Mouse (Mus musculus): ENCODE results near the gene Wdfy4. TPM values are rescaled to one million over a fixed set of nuclear protein-coding genes. Genes with fewer than 3 reads are reported as not detected.
A peak's percentile ranks its signal among the peaks of the same experiment; 100 is the strongest.

The Wdfy4 gene
- polyA plus RNA-seq (2016; fragmentation: Nextera tagmentation; extraction: Ambion mirVana): 0.16 and 0.43 TPM in 2 replicates

DNA sequence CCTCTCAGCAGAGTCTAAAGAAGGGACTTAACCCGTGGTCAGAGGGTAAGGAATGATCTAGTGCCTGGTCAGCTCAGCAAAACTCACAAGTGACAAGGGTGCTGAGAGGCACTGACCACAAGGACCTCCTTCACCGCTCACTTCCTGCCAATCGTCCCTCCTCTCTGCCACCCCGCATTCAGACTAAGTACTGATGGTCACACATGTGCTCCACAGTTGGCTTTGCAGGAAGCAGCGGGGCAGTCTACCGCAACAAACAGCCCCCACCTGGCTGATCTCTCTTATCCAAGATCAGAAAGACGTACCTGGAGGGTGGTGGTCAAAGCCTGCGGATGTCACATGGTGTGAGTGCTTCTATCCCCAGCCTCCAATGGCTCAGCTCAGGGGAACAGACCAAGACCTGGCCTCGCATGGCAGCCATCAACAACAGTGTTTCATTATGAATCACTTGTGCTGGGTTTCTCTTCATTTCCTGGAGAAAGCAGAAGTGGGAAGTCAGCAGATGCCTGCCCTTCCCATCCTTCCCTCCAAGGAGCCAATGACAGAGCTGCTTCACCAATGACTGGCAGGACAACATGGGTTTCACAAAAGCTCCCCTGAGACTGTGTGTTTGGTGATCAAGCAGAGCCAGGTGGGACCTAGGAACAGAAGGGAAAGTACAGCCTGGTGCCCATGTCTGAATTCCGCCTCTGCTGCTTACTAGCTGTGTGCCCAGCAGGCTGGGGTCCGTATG, at the start of gene Wdfy4:
Gene Wdfy4 (minus strand): TSS at position 441 of the 733 bp plus-strand sequence.
- Histone ChIP-seq H3K9me3 (no peaks in the 10 kb centered on the region), H3K4me3 (no peak within 1 kb of the TSS), H3K4me1 (replicated peaks) (0 out of 2 replicates have a peak, but pooled peaks cover 7% of the 10 kb centered on the region), H3K36me3 (no peaks in the 10 kb centered on the region), H3K27me3 (ENCODE audit: insufficient read depth, poor library complexity, severe bottlenecking) (no peaks in the 10 kb centered on the region), H3K27ac (no peak within 1 kb of the TSS)
- no peak for DNase-seq (ENCODE audit: low spot score)
- WGBS: 90% methylated on average over 11 of the region's 11 CpGs

DNA sequence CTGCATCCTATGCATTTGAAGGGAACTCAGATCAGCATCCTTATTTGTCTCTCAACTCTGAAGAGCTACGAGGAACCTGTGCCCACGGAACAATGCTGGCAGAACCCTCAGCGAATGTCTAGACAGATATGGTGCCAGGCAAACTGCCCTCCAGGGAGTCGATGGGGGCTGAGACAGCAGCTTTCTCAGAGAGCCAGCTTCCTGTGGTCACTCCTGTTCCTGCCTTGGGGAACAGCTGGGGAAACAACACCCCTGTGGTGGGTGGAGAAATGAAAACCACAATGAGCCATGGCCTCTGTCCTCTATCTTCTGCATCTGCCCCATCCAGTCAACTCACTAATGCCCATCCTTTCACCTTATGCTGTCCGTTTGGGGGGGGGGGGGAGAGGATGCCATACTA, 46.7 kb upstream of the Wdfy4 start:
- H3K9me3 ChIP-seq: no peaks in the 10 kb centered on the region
- H3K4me3 ChIP-seq: no peak overlapping the region
- no peaks in the 10 kb centered on the region for H3K27me3 ChIP-seq (ENCODE audit: insufficient read depth, poor library complexity, severe bottlenecking)
- WGBS: 80% methylated on average over 5 of the region's 5 CpGs
- H3K36me3 ChIP-seq: no peaks in the 10 kb centered on the region
- 0 out of 2 replicates have a peak, but pooled peaks cover 4% of the 10 kb centered on the region for H3K4me1 ChIP-seq (replicated peaks)
- no peak overlapping the region for H3K27ac ChIP-seq
- DNase-seq (ENCODE audit: low spot score): no peak

DNA sequence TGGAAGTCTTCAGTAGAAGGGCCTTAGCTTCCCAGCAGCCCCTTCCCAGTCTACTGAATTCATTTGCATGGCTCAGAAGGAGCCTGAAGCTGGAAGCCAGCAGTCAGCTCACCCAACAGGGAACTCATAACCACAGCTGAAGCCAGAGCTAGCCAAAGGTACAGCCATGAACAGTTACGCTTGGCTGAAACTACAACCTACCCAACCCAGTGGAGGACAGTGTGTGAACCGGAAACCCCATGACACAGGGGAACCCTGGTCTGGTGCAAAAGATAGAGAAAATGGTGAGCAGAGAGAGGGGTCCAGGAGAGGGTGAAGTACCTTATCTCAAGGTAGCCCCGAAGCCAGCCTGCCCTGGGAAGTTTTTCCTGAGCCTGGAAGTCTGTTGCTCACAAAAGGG, 46.0 kb upstream of the Wdfy4 start:
- 87% methylated on average over 3 of the region's 3 CpGs for WGBS
- no peak for DNase-seq (ENCODE audit: low spot score)
- Histone ChIP-seq H3K4me1 (replicated peaks) (0 out of 2 replicates have a peak, but pooled peaks cover 4% of the 10 kb centered on the region), H3K9me3 (no peaks in the 10 kb centered on the region), H3K27me3 (ENCODE audit: insufficient read depth, poor library complexity, severe bottlenecking) (no peaks in the 10 kb centered on the region), H3K36me3 (no peaks in the 10 kb centered on the region), H3K4me3 (no peak overlapping the region), H3K27ac (no peak overlapping the region)

DNA sequence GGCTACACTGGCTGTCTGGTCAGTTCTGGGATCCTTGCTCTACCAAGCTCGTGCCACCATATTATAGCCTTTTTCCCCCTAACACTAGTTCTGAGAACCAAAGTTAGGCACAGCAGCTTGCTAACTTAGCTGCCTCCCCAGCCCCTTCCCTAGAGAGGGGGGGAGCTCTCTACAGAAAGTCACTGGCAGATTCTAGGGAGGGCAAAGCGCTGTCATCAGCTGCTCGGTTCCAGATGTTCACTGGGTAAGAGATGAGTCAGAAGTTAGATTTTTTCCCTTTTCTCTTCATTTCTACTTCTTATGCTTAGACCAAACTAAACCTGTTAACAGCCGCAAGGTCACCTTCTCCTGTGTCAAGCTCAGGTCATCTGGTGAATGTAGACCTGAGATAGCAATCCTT, 45.4 kb upstream of the Wdfy4 start:
- Histone ChIP-seq H3K27me3 (ENCODE audit: insufficient read depth, poor library complexity, severe bottlenecking) (no peaks in the 10 kb centered on the region), H3K27ac (no peak overlapping the region), H3K9me3 (no peaks in the 10 kb centered on the region), H3K4me3 (no peak overlapping the region), H3K4me1 (replicated peaks) (no peaks in the 10 kb centered on the region), H3K36me3 (no peaks in the 10 kb centered on the region)
- WGBS: 88% methylated on average over 4 of the region's 4 CpGs
- no peak for DNase-seq (ENCODE audit: low spot score)

DNA sequence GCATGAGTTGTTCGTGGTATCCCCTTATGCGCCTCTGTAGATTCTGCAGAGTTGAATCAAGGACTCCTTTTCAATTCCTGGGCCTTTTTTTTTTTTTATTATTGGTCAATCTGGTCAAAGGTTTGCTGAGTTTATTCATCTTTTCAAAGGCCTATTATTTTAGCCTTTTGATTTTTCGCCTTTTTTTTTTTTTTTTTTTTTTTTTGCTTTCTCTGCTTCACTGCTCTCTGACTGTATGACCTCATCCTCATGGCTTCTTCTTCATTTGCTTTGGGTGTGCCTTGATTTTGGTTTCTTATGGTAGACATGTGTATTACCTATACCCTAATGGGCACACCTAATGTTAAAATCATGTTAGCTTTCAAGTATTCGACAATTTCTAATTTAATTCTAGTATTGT, 39.9 kb upstream of the Wdfy4 start:
- Histone ChIP-seq H3K4me3 (no peak overlapping the region), H3K27ac (no peak overlapping the region), H3K36me3 (no peaks in the 10 kb centered on the region), H3K9me3 (no peaks in the 10 kb centered on the region), H3K4me1 (replicated peaks) (no peaks in the 10 kb centered on the region), H3K27me3 (ENCODE audit: insufficient read depth, poor library complexity, severe bottlenecking) (no peaks in the 10 kb centered on the region)
- DNase-seq (ENCODE audit: low spot score): no peak
- WGBS: 87% methylated on average over 4 of the region's 4 CpGs

DNA sequence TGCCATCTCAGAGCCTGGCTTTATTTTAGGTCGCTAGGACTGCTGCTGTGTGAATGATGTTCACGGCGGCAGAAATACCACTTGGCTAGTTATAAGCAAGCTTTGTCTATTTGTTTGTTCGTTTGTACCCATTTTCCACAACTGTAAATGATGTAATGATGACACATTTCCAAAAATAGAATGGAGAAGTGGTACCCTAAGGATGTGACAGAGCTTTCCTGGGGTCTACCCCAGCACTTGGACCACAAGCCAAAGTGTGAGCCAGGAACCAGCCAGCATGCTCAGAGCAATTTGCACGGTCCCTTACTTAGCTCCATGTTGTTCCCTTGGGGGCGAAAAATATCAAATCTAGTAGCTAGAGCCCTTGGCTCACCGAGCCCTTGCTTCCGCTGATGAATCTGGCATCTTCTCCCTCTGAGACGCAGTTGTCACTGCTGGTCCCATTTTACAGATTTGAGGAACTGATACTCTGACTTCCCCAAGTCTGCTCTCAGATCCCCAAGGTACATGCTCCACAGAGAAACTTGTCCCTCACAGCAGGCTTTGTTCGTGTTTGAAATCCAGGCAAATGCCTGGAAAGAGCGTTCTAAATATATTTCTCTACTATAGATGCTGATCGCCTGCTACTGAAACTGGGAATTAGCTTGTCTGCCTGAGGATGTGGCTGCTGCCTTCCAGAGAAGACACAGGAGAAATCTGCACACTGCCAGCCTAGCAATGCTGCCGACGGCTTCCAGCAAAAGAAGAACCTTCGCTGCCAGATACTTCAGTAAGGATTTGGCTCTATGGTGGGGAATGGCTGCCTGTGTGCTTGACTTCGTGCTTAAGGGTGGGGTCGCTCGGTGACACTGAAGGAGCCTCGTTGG, 31.3 kb upstream of the Wdfy4 start:
- no peak overlapping the region for H3K27ac ChIP-seq
- H3K27me3 ChIP-seq (ENCODE audit: insufficient read depth, poor library complexity, severe bottlenecking): peaks cover 28% of the 10 kb centered on the region
- no peaks in the 10 kb centered on the region for H3K36me3 ChIP-seq
- no peak overlapping the region for H3K4me3 ChIP-seq
- H3K9me3 ChIP-seq: no peaks in the 10 kb centered on the region
- 85% methylated on average over 19 of the region's 19 CpGs for WGBS
- H3K4me1 ChIP-seq (replicated peaks): peaks cover 8% of the 10 kb centered on the region
- no peak for DNase-seq (ENCODE audit: low spot score)

DNA sequence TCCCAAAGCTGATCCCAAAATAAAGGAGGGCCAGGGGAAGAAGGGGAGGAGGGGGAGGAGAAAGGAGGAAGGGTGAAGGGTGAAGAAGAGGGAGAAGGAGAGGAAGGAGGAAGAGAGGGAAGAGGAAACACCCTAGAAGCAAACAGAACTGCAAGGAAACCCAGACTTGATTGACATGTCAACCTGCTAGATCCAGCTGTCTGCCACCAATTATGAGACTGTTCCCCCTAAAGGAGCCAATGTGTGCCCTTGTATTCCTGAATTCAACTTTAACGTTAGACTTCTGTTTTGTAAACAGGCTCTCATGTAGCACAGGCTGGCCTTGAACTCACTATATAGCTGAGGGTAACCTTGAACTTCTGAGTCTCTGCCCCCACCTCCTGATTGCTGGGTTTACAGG, 29.9 kb upstream of the Wdfy4 start:
- Histone ChIP-seq H3K4me3 (no peak overlapping the region), H3K27me3 (ENCODE audit: insufficient read depth, poor library complexity, severe bottlenecking) (peaks cover 28% of the 10 kb centered on the region), H3K36me3 (no peaks in the 10 kb centered on the region), H3K4me1 (replicated peaks) (peaks cover 8% of the 10 kb centered on the region), H3K9me3 (no peaks in the 10 kb centered on the region), H3K27ac (no peak overlapping the region)
- WGBS: 72% methylated on average over 1 of the region's 1 CpGs
- no peak for DNase-seq (ENCODE audit: low spot score)

DNA sequence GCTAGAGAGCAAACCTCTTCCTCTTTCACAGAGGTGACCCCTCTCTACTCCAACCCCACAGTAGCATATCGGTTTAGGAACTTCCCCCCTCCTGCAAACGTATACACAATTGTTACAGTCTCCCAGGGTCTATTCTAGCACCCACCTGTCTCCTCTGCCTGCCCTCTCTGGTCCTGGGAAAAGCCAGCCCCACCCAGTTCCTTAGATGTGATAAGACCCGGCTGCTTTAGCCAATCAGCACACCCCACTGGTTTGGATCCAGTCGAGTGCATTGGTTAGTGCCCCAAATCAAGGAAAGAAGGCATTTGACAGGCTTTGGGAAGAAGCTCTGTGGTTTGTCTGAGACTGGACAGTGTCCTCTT, 29.4 kb upstream of the Wdfy4 start:
- Histone ChIP-seq H3K36me3 (no peaks in the 10 kb centered on the region), H3K9me3 (no peaks in the 10 kb centered on the region), H3K4me1 (replicated peaks) (peaks cover 8% of the 10 kb centered on the region), H3K27me3 (ENCODE audit: insufficient read depth, poor library complexity, severe bottlenecking) (peaks cover 28% of the 10 kb centered on the region), H3K27ac (no peak overlapping the region), H3K4me3 (no peak overlapping the region)
- no peak for DNase-seq (ENCODE audit: low spot score)
- 24% methylated on average over 4 of the region's 4 CpGs for WGBS

DNA sequence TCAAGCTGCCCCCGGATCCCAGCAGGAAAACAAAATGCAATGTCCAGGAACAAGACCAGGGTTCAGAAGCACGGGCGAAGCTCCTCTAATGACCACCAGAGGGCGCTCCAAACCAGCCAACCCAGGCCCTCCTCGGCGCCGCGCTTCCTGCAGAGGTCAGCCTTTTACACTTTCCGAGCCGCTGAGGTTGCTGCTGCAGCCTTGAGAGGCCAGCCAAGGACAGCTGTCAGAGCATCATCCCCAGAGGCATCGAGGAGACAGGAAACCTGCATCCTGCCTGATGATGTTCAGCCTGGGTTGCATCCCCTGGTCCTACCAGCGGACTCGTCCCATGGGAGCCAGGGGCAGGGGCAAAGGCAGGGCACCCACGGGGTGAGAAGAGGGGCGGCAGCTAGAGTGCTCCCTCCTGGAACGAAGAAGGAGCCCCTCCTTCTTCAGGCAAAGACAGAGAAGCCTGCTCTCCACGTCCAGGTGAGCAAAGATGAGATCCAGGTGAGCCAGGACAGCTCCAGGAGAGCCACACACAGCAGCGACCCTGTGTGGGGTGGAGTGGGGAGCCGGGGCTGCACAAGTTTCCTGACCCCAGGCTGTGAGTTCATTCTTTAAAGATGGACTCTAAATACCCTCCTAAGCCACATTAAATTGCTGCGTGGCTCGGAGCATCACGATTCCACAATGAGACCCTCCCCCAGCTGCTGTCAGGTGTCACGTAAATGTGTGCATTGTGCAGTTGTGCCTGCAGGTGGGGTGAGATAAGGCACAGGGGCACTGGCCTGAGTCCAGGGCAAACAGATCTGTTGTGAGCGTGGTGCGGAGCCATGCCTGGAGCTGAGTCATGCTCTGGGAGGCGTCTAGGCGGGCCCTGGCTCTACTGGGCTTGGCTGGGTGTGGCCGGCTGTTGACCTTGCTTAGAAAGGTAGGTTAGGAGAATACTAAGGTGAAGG, 28.8 kb upstream of the Wdfy4 start, which contains the start of gene Arhgap22:
Gene Arhgap22 (plus strand): TSS at position 204 of the 944 bp plus-strand sequence.
- H3K9me3 ChIP-seq: no peaks in the 10 kb centered on the region
- H3K4me3 ChIP-seq: peak within 1 kb of the TSS; percentile 29; the same call in 1 of the 2 replicates
- no peaks in the 10 kb centered on the region for H3K36me3 ChIP-seq
- 20% methylated on average over 28 of the region's 28 CpGs for WGBS
- peaks cover 8% of the 10 kb centered on the region for H3K4me1 ChIP-seq (replicated peaks)
- H3K27me3 ChIP-seq (ENCODE audit: insufficient read depth, poor library complexity, severe bottlenecking): peaks cover 28% of the 10 kb centered on the region
- DNase-seq (ENCODE audit: low spot score): peak; percentile 85
- H3K27ac ChIP-seq: no peak within 1 kb of the TSS

DNA sequence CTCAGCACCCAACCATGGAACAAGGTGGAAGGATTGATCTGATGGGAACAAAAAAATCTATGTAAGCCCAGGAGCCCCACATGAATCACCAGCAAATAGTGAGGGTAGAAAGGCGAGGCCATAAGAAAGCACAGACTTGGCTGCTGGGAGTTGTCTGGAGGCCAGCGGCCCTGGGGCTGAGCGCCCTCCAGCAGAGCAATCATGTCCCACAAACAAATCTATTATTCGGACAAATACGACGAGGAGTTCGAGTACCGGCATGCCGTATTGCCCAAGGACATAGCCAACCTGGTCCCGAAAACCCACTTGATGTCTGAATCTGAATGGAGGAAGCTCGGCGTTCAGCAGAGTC, 27.6 kb upstream of the Wdfy4 start:
- Histone ChIP-seq H3K36me3 (no peaks in the 10 kb centered on the region), H3K9me3 (no peaks in the 10 kb centered on the region), H3K27me3 (ENCODE audit: insufficient read depth, poor library complexity, severe bottlenecking) (peaks cover 28% of the 10 kb centered on the region), H3K27ac (no peak overlapping the region), H3K4me1 (replicated peaks) (peaks cover 8% of the 10 kb centered on the region), H3K4me3 (no peak overlapping the region)
- no peak for DNase-seq (ENCODE audit: low spot score)
- 87% methylated on average over 12 of the region's 12 CpGs for WGBS

DNA sequence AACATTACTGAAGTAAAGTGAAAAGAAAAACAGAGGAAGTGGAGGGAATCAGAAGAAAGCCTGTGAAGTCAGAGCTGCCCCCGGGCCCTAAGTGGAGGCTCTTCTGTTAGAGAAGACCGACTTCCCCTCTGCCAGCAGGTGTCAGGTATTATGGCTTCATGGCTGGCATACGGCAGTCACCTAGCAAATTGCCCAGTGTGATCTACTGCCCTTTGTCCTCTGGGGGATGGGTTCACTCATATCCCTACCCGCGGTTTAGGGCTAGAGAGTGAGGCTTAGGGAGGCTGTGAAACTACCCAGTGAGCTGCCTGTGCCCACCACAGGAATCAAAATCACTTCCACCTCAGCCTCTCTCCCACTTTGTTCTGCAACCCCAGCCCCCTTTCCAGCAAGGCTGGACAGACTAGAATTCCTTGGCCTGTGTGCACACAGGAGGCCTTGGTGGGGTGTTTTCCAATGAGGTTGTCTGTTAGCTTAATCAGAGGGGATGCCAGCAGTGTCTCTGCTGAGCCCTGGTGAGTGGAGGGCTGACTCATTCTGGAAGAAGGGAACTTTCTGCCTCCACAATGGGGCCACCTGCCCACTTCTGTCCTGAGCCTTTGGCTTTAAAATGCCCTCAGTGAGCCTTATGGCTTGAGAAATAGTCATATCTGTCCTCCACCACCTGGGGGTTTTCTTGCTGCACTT, 27.1 kb upstream of the Wdfy4 start:
- Histone ChIP-seq H3K4me1 (replicated peaks) (peaks cover 8% of the 10 kb centered on the region), H3K9me3 (no peaks in the 10 kb centered on the region), H3K27ac (no peak overlapping the region), H3K4me3 (no peak overlapping the region), H3K27me3 (ENCODE audit: insufficient read depth, poor library complexity, severe bottlenecking) (peaks cover 28% of the 10 kb centered on the region), H3K36me3 (no peaks in the 10 kb centered on the region)
- no peak for DNase-seq (ENCODE audit: low spot score)
- 69% methylated on average over 5 of the region's 5 CpGs for WGBS

DNA sequence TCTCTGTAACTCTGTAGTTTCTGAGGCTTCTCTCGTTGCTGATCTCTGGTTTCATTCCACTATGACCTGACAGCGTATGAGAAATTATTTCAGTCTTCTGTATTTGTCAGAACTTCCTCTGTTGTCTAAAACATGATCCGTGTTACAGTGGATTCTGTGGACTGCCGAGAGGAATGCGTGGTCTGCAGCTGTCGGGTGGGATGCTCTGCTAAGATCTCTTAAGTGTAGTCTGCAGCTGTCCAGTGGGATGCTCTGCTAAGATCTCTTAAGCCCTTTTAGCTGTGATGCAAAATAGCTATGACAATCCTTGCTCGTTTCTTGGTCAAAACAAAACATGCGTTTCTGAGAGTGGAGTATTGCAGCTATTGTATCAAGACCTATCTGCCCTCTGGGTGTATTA, 25.5 kb upstream of the Wdfy4 start:
- 82% methylated on average over 8 of the region's 8 CpGs for WGBS
- no peak for DNase-seq (ENCODE audit: low spot score)
- Histone ChIP-seq H3K36me3 (no peaks in the 10 kb centered on the region), H3K9me3 (no peaks in the 10 kb centered on the region), H3K4me3 (no peak overlapping the region), H3K27ac (no peak overlapping the region), H3K27me3 (ENCODE audit: insufficient read depth, poor library complexity, severe bottlenecking) (peaks cover 19% of the 10 kb centered on the region), H3K4me1 (replicated peaks) (peaks cover 8% of the 10 kb centered on the region)
